Mouse (Mus musculus) adrenal gland, adult 8-10 months (tissue): ENCODE measurements around the gene 1700020N01Rik. TPM values are rescaled to one million over a fixed set of nuclear protein-coding genes. Genes with fewer than 3 reads are reported as not detected.
A peak's percentile ranks its signal among the peaks of the same experiment; 100 is the strongest.

Experiments used
- DNase-seq: peaks from one replicate; pipeline ENCODE4 v3.0.0; 2022
- total RNA-seq, 4 experiments: library from RNA; stranded (reverse); gene quantifications; 2 replicates each; pipeline ENCODE4 v1.2.4; 2022

1700020N01Rik gene
- total RNA-seq, result not detected

GRCm38 (mm10) chr10:21592896-21593380 lies at the start of gene 1700020N01Rik:
1700020N01Rik (plus strand) TSS chr10:21593145.
- no peak for DNase-seq

- no peak for DNase-seq
Observed at GRCm38 (mm10) chr10:21543576-21544278, 49.2 kb upstream of the 1700020N01Rik start.

- no peak for DNase-seq
Observed at GRCm38 (mm10) chr10:21544721-21545120, 48.2 kb upstream of the 1700020N01Rik start.

- peak; percentile 21 for DNase-seq
Observed at GRCm38 (mm10) chr10:21545446-21545845, 47.5 kb upstream of the 1700020N01Rik start.

- no peak for DNase-seq
Observed at GRCm38 (mm10) chr10:21548871-21549505, 44.0 kb upstream of the 1700020N01Rik start.

- DNase-seq, result no peak
Observed at GRCm38 (mm10) chr10:21552967-21553682, 39.8 kb upstream of the 1700020N01Rik start.

GRCm38 (mm10) chr10:21553683-21554035 lies 39.3 kb upstream of the 1700020N01Rik start:
- DNase-seq, result no peak

GRCm38 (mm10) chr10:21554896-21555580 lies 37.9 kb upstream of the 1700020N01Rik start:
- DNase-seq, result no peak

GRCm38 (mm10) chr10:21559769-21560168 lies 33.2 kb upstream of the 1700020N01Rik start:
- peak; percentile 13 for DNase-seq

- no peak for DNase-seq
Observed at GRCm38 (mm10) chr10:21561181-21561580, 31.8 kb upstream of the 1700020N01Rik start.

GRCm38 (mm10) chr10:21563446-21563845 lies 29.5 kb upstream of the 1700020N01Rik start:
- no peak for DNase-seq

- no peak for DNase-seq
Observed at GRCm38 (mm10) chr10:21564189-21564588, 28.8 kb upstream of the 1700020N01Rik start.

GRCm38 (mm10) chr10:21566074-21566473 lies 26.9 kb upstream of the 1700020N01Rik start:
- no peak for DNase-seq

GRCm38 (mm10) chr10:21571615-21572014 lies 21.3 kb upstream of the 1700020N01Rik start:
- no peak for DNase-seq

GRCm38 (mm10) chr10:21573713-21574112 lies 19.2 kb upstream of the 1700020N01Rik start:
- no peak for DNase-seq

GRCm38 (mm10) chr10:21575806-21576378 lies 17.1 kb upstream of the 1700020N01Rik start:
- no peak for DNase-seq

GRCm38 (mm10) chr10:21577798-21578197 lies 15.1 kb upstream of the 1700020N01Rik start:
- DNase-seq, result no peak

GRCm38 (mm10) chr10:21581546-21581945 lies 11.4 kb upstream of the 1700020N01Rik start:
- DNase-seq, result no peak

- no peak for DNase-seq
Observed at GRCm38 (mm10) chr10:21587041-21587440, 5.9 kb upstream of the 1700020N01Rik start.

- DNase-seq, result no peak
Observed at GRCm38 (mm10) chr10:21588007-21588852, 4.7 kb upstream of the 1700020N01Rik start.

- peak; percentile 54 for DNase-seq
Observed at GRCm38 (mm10) chr10:21600931-21601330, 8.0 kb downstream of the 1700020N01Rik start.
